Mouse (Mus musculus) myocyte (in vitro differentiated cells): ENCODE data around the gene Ugt1a6a. TPM values are rescaled to one million over a fixed set of nuclear protein-coding genes. Genes with fewer than 3 reads are reported as not detected.
A peak's percentile ranks its signal among the peaks of the same experiment; 100 is the strongest.

Experiments used
- H3K27me3 ChIP-seq: one replicate; pipeline ENCODE4 v1.6.1; 2011; ENCODE audit not compliant: control insufficient read depth, insufficient read depth, insufficient read length
- H3K36me3 ChIP-seq: one replicate; pipeline ENCODE4 v1.6.1; 2011; ENCODE audit not compliant: control insufficient read depth, insufficient read depth
- H3K4me2 ChIP-seq: one replicate; pipeline ENCODE4 v1.6.1; 2011; ENCODE audit warnings: low read depth, control low read depth
- H3K4me3 ChIP-seq: one replicate; pipeline ENCODE4 v1.5.1; 2011; ENCODE audit warnings: mild to moderate bottlenecking, control low read depth, moderate library complexity
- H3K79me2 ChIP-seq: one replicate; pipeline ENCODE4 v1.6.1; 2011; ENCODE audit not compliant: control insufficient read depth, insufficient read depth
- H3ac ChIP-seq: one replicate; pipeline ENCODE4 v1.6.1; 2011; ENCODE audit not compliant: control insufficient read depth, insufficient read length
- CEBPB ChIP-seq: IDR thresholded peaks from 2 replicates; pipeline ENCODE4 v1.6.1; 2011; ENCODE audit warnings: mild to moderate bottlenecking, moderate library complexity; ENCODE audit not compliant: poor library complexity, insufficient read depth, severe bottlenecking
- E2F4 ChIP-seq: IDR thresholded peaks from one replicate; pipeline ENCODE4 v1.6.1; 2011; ENCODE audit warnings: mild to moderate bottlenecking, control low read depth, moderate library complexity; ENCODE audit not compliant: insufficient read depth
- MAX ChIP-seq: IDR thresholded peaks from one replicate; pipeline ENCODE4 v1.6.1; 2011; ENCODE audit warnings: low read depth, mild to moderate bottlenecking, control low read depth
- MYOD1 ChIP-seq, 3 experiments: IDR thresholded peaks; one replicate each; pipeline ENCODE4 v1.6.1; 2011; ENCODE audit warnings: control low read depth in 2 of 3, low read depth in 2 of 3, mild to moderate bottlenecking in 2 of 3, moderate library complexity in 1 of 3; ENCODE audit not compliant: insufficient read length in 2 of 3, control insufficient read depth in 1 of 3
- MYOG ChIP-seq, 3 experiments: IDR thresholded peaks; one replicate each; pipeline ENCODE4 v1.6.1; 2011; ENCODE audit warnings: control low read depth in 2 of 3, low read depth in 2 of 3, mild to moderate bottlenecking in 2 of 3; ENCODE audit not compliant: insufficient read length in 2 of 3, control insufficient read depth in 1 of 3, insufficient read depth in 1 of 3
- POLR2A ChIP-seq: IDR thresholded peaks from one replicate; pipeline ENCODE4 v1.6.1; 2011; ENCODE audit warnings: low read depth, mild to moderate bottlenecking, control low read depth, moderate library complexity; ENCODE audit not compliant: insufficient read length
- POLR2AphosphoS2 ChIP-seq: IDR thresholded peaks from one replicate; pipeline ENCODE4 v1.6.1; 2011; ENCODE audit warnings: low read depth, control low read depth; ENCODE audit not compliant: insufficient read length
- REST ChIP-seq: IDR thresholded peaks from one replicate; pipeline ENCODE4 v1.6.1; 2011; ENCODE audit warnings: mild to moderate bottlenecking, control low read depth, moderate library complexity; ENCODE audit not compliant: insufficient read depth, insufficient read length
- SRF ChIP-seq: IDR thresholded peaks from one replicate; pipeline ENCODE4 v1.6.1; 2011; ENCODE audit warnings: low read depth; ENCODE audit not compliant: control insufficient read depth, insufficient read length
- TCF12 ChIP-seq: IDR thresholded peaks from one replicate; pipeline ENCODE4 v1.6.1; 2011; ENCODE audit warnings: mild to moderate bottlenecking, control low read depth; ENCODE audit not compliant: poor library complexity, insufficient read depth, severe bottlenecking
- TCF3 ChIP-seq: IDR thresholded peaks from one replicate; pipeline ENCODE4 v1.6.1; 2011; ENCODE audit warnings: low read depth, control low read depth; ENCODE audit not compliant: insufficient read length
- USF1 ChIP-seq: IDR thresholded peaks from one replicate; pipeline ENCODE4 v1.6.1; 2011; ENCODE audit warnings: low read depth, mild to moderate bottlenecking, control low read depth, moderate library complexity
- polyA plus RNA-seq: library from polyadenylated mRNA; unstranded; fragments of >200 nt; fragmentation: generic; extraction: Trizol; gene quantifications from one replicate; pipeline ENCODE4 v1.2.1, GENCODE M21; 2012; ENCODE audit warnings: missing spikeins

Gene Ugt1a6a
- polyA plus RNA-seq, 1 experiment = 8.9 TPM

DNA sequence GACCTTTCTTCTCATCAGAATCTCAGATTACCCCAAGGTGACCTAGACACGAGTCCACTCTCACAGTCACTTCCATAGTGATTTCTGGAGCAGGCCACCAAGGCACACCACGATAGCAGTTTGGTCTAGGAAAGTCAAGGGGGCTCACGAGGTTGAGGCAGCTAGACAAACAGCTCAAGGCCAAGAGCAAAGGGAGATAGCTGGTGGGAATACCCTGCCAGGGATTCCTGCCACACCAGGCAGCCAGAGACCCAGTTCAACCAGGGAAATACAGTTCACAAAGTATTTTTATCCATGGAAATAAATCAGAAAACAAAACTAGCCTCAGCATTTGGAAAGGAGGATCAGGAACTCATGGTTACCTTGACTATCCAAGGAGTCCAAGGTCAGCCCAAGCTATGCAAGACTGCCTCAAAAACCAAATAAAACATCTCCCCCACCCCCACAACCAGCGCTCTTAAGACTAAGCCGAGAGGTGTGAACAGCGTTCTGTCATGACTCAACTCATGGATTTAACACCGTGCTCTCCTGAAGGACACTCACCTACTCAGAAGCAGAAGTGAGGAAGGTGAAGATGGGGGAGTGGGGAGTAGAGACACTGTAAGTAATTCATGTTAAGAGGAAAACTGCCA is 129.7 kb downstream of the Ugt1a6a start:
- TF ChIP-seq MAX (no peak), CEBPB (no peak), MYOD1 (IDR thresholded peaks at IDR 0.05; ENCODE audit: control insufficient read depth in 1 of 3, insufficient read length in 2 of 3, low read depth in 2 of 3) (no peak), TCF3 (no peak), POLR2A (no peak), REST (no peak), TCF12 (no peak), POLR2AphosphoS2 (no peak)
- Histone ChIP-seq H3ac (no peak overlapping the region), H3K27me3 (no peaks in the 10 kb centered on the region), H3K36me3 (peaks cover 60% of the 10 kb centered on the region), H3K79me2 (no peaks in the 10 kb centered on the region), H3K4me3 (no peak overlapping the region), H3K4me2 (no peak overlapping the region)

- no peak overlapping the region for H3K4me3 ChIP-seq
- TF ChIP-seq SRF = no peak
- TF ChIP-seq POLR2AphosphoS2 = no peak
- TF ChIP-seq E2F4 = no peak
- TF ChIP-seq TCF3 = no peak
- TF ChIP-seq REST = no peak
- no peak for TF ChIP-seq MAX
- TF ChIP-seq CEBPB = no peak
- TF ChIP-seq MYOD1 (IDR thresholded peaks at IDR 0.05; ENCODE audit: control insufficient read depth in 1 of 3, insufficient read length in 2 of 3, low read depth in 2 of 3) = no peak
- no peak for TF ChIP-seq MYOG (IDR thresholded peaks at IDR 0.05; ENCODE audit: control insufficient read depth in 1 of 3, insufficient read depth in 1 of 3, insufficient read length in 2 of 3, low read depth in 2 of 3)
These were observed 130.2 kb downstream of the Ugt1a6a start for GRCm38 (mm10) chr1:88264869-88265240.

DNA sequence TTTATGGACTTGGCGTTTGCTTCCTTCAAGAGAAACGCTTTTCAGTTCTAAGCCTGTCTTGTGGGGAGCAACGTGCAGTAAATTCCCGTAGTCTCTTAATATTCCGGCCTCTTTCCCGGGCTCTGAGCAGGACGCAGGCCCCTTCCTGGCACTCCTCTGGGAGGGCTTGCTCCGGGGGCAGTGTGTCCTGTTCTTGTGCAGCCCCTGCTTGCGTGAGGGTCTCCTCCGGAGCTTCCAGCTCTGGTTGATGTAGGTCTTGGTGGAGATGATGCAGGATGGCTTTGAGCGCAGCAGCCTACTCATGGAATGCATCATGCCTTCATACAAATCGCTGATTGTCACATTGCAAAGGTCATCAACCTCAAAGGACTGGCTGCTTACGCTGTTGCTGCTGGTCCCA is 131.5 kb downstream of the Ugt1a6a start:
- H3K4me3 ChIP-seq = no peak overlapping the region
- H3K27me3 ChIP-seq = no peaks in the 10 kb centered on the region
- peaks cover 66% of the 10 kb centered on the region for H3K36me3 ChIP-seq
- no peaks in the 10 kb centered on the region for H3K79me2 ChIP-seq
- no peak for TF ChIP-seq REST
- H3ac ChIP-seq = no peak overlapping the region
- H3K4me2 ChIP-seq = no peak overlapping the region

More at GRCm38 (mm10) chr1:88264869-88265240, 130.2 kb downstream of the Ugt1a6a start:
- no peaks in the 10 kb centered on the region for H3K79me2 ChIP-seq
- H3ac ChIP-seq = no peak overlapping the region
- H3K36me3 ChIP-seq = peaks cover 65% of the 10 kb centered on the region
- H3K4me2 ChIP-seq = no peak overlapping the region
- H3K27me3 ChIP-seq = no peaks in the 10 kb centered on the region

- H3ac ChIP-seq = no peak overlapping the region
- TF ChIP-seq POLR2A (no peak), MYOD1 (IDR thresholded peaks at IDR 0.05; ENCODE audit: control insufficient read depth in 1 of 3, insufficient read length in 2 of 3, low read depth in 2 of 3) (no peak), MYOG (IDR thresholded peaks at IDR 0.05; ENCODE audit: control insufficient read depth in 1 of 3, insufficient read depth in 1 of 3, insufficient read length in 2 of 3, low read depth in 2 of 3) (no peak), CEBPB (no peak), SRF (no peak), POLR2AphosphoS2 (no peak), MAX (no peak), REST (no peak), USF1 (no peak)
These were observed 132.9 kb downstream of the Ugt1a6a start for GRCm38 (mm10) chr1:88267489-88267888.

GRCm38 (mm10) chr1:88268070-88268469 is 133.5 kb downstream of the Ugt1a6a start:
- Histone ChIP-seq H3K4me2 (no peak overlapping the region), H3ac (no peak overlapping the region), H3K79me2 (no peaks in the 10 kb centered on the region), H3K36me3 (peaks cover 70% of the 10 kb centered on the region), H3K4me3 (no peak overlapping the region), H3K27me3 (no peaks in the 10 kb centered on the region)
- TF ChIP-seq MYOG (IDR thresholded peaks at IDR 0.05; ENCODE audit: control insufficient read depth in 1 of 3, insufficient read depth in 1 of 3, insufficient read length in 2 of 3, low read depth in 2 of 3) = peak in 1 of 3 experiments; percentile 76
- peak in 1 of 3 experiments; percentile 39 for TF ChIP-seq MYOD1 (IDR thresholded peaks at IDR 0.05; ENCODE audit: control insufficient read depth in 1 of 3, insufficient read length in 2 of 3, low read depth in 2 of 3)
- no peak for TF ChIP-seq E2F4
- TF ChIP-seq TCF12 = peak; percentile 86

More at GRCm38 (mm10) chr1:88267489-88267888, 132.9 kb downstream of the Ugt1a6a start:
- H3K27me3 ChIP-seq = no peaks in the 10 kb centered on the region
- peaks cover 75% of the 10 kb centered on the region for H3K36me3 ChIP-seq
- H3K4me3 ChIP-seq = no peak overlapping the region
- peak overlapping the region; percentile 19 for H3K4me2 ChIP-seq
- H3K79me2 ChIP-seq = no peaks in the 10 kb centered on the region

Other genes with a start within 250 kb of the Ugt1a6a start
- gene Usp40, start 126.3 kb upstream of the Ugt1a6a start, polyA plus RNA-seq = 9.5 TPM
- not detected for gene Ugt1a10, start 79.4 kb upstream of the Ugt1a6a start, polyA plus RNA-seq
- gene Ugt1a9, start 64.0 kb upstream of the Ugt1a6a start, polyA plus RNA-seq = not detected
- not detected for gene Ugt1a8, start 47.0 kb upstream of the Ugt1a6a start, polyA plus RNA-seq
- gene Ugt1a7c, start 39.7 kb upstream of the Ugt1a6a start, polyA plus RNA-seq = 0.18 TPM
- gene Ugt1a6b, start 31.6 kb upstream of the Ugt1a6a start, polyA plus RNA-seq = 0.04 TPM
- not detected for gene Ugt1a5, start 31.2 kb downstream of the Ugt1a6a start, polyA plus RNA-seq
- gene Ugt1a2, start 65.8 kb downstream of the Ugt1a6a start, polyA plus RNA-seq = 0.05 TPM
- not detected for gene Dnajb3, start 71.0 kb downstream of the Ugt1a6a start, polyA plus RNA-seq
- not detected for gene Ugt1a1, start 77.2 kb downstream of the Ugt1a6a start, polyA plus RNA-seq
- gene Mroh2a, start 92.2 kb downstream of the Ugt1a6a start, polyA plus RNA-seq = 1.4 TPM
- gene Hjurp, start 142.8 kb downstream of the Ugt1a6a start, polyA plus RNA-seq = 37.7 TPM
- 0.02 TPM for gene Trpm8, start 142.9 kb downstream of the Ugt1a6a start, polyA plus RNA-seq